ENCODE assay signal across 12 mouse cellular contexts in genomic region chr4:70776273-70776672, GRCm38 (mm10).
"Had no signal": no experiment of that assay in that cellular context is flagged by ENCODE, and none has a peak within 500 bp of the region (broad histone marks: within the 10 kb centered on the region; RNA-seq: fewer than 3 reads in every experiment).

No protein-coding gene starts in this region.

- DNase-seq: retina, postnatal 1 day; right cerebral cortex, adult 18-20 months; right cerebral cortex, postnatal 14 days; right cerebral cortex, postnatal 25 days; right cerebral cortex, postnatal 4 days; spleen, adult 18-20 months; thymus, adult 18-20 months; thymus, adult 2 months; thymus, postnatal 14 days; thymus, postnatal 25 days; thymus, postnatal 36 days; thymus, postnatal 4 days had no signal
